Mouse (Mus musculus): Measurements from ENCODE around the gene Pex14. TPM values are rescaled to one million over a fixed set of nuclear protein-coding genes. Genes with fewer than 3 reads are reported as not detected.

The Pex14 gene
- polyA plus RNA-seq, 1 experiment from 2014 or later = 55.6 TPM

DNA sequence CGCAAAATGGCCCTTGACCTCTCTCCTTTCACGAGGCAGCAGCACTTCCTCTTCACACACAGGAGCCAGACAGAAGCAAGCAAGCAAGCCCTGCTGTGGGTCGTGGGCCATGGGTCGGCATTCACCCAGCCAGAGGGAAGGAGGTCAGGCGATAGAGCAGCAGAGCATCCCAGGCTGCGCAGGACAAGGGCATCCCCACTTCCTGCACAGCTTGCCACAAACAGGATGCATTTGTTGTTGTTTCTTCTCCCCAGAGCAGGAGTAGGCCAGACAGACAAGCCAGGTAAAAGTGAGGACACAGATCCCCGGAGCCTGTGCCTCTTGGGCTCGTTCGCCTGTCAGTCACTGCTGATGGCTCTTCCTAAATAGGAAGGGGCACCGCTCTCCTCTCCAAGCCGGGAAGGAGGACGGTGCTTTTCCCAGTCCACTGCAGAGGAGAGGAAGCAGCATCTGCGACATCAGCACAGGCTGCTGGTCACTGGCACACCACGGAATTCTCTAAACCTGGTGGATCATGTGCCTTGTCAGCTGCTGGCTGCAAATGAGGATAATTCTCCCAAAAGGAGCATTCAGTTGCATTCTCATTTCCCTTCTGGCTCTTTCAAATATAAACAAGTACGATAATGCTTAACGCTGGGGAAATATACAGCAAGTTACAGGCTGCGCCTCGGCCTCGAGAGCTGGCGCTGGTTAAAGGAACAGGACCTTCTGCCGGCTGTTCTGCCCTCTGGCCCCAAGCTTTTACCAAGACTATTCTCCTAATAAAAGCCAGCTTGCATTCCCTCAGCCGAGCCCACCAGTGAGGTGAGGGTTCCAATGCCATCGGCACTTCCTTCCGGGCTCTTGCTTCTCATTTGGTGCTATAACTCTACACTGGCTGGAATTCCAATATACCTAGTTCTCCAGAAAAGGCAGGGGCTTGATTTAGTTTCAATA is 113.9 kb downstream of the Pex14 start:
- no peak overlapping the region for H3K27ac ChIP-seq
- no peaks in the 10 kb centered on the region for H3K27me3 ChIP-seq (ENCODE audit: insufficient read depth, low read length)
- peaks cover 11% of the 10 kb centered on the region; the same call in 1 of the 2 replicates for H3K36me3 ChIP-seq (ENCODE audit: insufficient read depth, low read length)
- DNase-seq (ENCODE audit: low spot score) = no peak
- no peak overlapping the region for H3K4me2 ChIP-seq (ENCODE audit: low read length)
- 47% methylated on average over 24 of the region's 24 CpGs for WGBS
- H3K9me3 ChIP-seq (replicated peaks; ENCODE audit: low read length) = no peaks in the 10 kb centered on the region
- TF ChIP-seq CTCF (IDR thresholded peaks at IDR 0.05; ENCODE audit: low read depth) = no peak
- no peak overlapping the region for H3K9ac ChIP-seq (ENCODE audit: low read depth, low read length)
- peaks cover 32% of the 10 kb centered on the region for H3K4me1 ChIP-seq (replicated peaks; ENCODE audit: insufficient read depth, low read length)
- ATAC-seq (replicated peaks; ENCODE audit: low FRiP score, low read depth) = no peak
- no peak overlapping the region for H3K4me3 ChIP-seq (replicated peaks; ENCODE audit: low read depth, low read length)

DNA sequence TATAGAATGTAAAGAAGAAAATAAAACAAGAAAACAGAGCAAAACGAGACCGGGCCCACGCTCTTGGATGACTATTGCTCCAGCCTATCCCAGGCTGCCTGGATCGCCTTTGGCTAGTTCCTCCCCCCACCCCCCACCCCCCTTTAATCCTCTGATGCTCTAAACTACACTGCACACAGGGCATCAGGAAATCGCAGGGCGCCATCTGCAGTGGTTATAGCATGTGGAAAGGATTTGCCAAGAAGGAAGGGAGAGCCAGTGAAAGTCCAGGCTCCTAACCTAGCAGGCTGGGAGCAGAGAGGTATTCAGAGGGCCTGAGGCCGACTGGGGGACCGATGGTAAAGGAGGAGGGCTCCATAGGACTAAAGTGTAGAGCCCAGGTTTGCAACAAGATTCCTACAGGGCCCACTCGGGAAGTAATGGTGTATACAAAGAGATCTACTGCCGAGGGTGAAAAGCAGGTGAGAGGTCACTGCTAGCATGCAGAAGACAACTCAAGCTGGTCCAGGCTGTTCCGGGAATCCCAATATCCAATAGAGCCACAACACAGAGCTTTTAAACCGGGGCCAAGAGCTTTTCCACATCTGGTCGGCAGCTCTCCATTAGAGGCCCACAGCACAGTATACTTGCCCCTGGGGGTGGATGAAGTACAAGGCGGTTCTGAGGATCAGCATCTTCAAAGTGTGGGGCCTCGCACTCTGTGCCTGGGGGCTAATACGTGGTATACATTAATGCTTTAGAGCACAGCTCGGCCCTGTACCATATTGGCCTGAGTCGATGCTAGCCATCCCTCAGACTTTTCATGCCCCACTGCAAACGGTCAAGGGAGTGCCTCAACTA is 114.8 kb downstream of the Pex14 start:
- Histone ChIP-seq H3K27ac (no peak overlapping the region), H3K27me3 (ENCODE audit: insufficient read depth, low read length) (no peaks in the 10 kb centered on the region), H3K4me1 (replicated peaks; ENCODE audit: insufficient read depth, low read length) (peaks cover 27% of the 10 kb centered on the region), H3K4me3 (replicated peaks; ENCODE audit: low read depth, low read length) (no peak overlapping the region), H3K4me2 (ENCODE audit: low read length) (no peak overlapping the region), H3K36me3 (ENCODE audit: insufficient read depth, low read length) (peaks cover 11% of the 10 kb centered on the region; the same call in 1 of the 2 replicates), H3K9ac (ENCODE audit: low read depth, low read length) (no peak overlapping the region), H3K9me3 (replicated peaks; ENCODE audit: low read length) (no peaks in the 10 kb centered on the region)
- 59% methylated on average over 19 of the region's 19 CpGs for WGBS
- ATAC-seq (replicated peaks; ENCODE audit: low FRiP score, low read depth) (no peak), DNase-seq (ENCODE audit: low spot score) (no peak)
- TF ChIP-seq CTCF (IDR thresholded peaks at IDR 0.05; ENCODE audit: low read depth) = peak; percentile 5; the same call in 1 of the 2 replicates

DNA sequence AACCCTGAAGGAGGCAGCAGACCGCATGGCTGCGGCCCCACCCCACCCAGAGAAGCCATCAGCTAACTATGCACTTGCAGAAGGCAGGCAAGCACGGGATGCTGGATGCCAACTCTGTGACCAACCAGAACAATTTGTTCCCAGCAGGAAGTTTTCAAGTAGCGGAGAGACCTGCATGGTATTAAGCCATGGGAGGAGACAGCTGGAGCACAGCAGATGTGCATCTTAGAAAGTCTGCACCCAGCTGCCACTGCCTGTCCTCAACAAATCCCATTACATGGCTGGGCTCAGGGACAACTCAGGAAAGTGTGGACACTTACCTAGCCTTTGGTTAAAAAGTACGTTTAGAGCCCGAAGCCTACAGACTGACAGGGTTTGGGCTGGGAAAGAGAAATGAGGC is 117.4 kb downstream of the Pex14 start:
- TF ChIP-seq CTCF (IDR thresholded peaks at IDR 0.05; ENCODE audit: low read depth) = no peak
- no peak overlapping the region for H3K4me2 ChIP-seq (ENCODE audit: low read length)
- ATAC-seq (replicated peaks; ENCODE audit: low FRiP score, low read depth) (no peak), DNase-seq (ENCODE audit: low spot score) (no peak)
- 78% methylated on average over 6 of the region's 6 CpGs for WGBS
- no peak overlapping the region for H3K9ac ChIP-seq (ENCODE audit: low read depth, low read length)
- H3K27me3 ChIP-seq (ENCODE audit: insufficient read depth, low read length) = no peaks in the 10 kb centered on the region
- H3K4me1 ChIP-seq (replicated peaks; ENCODE audit: insufficient read depth, low read length) = peaks cover 15% of the 10 kb centered on the region
- peaks cover 11% of the 10 kb centered on the region; the same call in 1 of the 2 replicates for H3K36me3 ChIP-seq (ENCODE audit: insufficient read depth, low read length)
- no peak overlapping the region for H3K27ac ChIP-seq
- H3K9me3 ChIP-seq (replicated peaks; ENCODE audit: low read length) = no peaks in the 10 kb centered on the region
- H3K4me3 ChIP-seq (replicated peaks; ENCODE audit: low read depth, low read length) = no peak overlapping the region

DNA sequence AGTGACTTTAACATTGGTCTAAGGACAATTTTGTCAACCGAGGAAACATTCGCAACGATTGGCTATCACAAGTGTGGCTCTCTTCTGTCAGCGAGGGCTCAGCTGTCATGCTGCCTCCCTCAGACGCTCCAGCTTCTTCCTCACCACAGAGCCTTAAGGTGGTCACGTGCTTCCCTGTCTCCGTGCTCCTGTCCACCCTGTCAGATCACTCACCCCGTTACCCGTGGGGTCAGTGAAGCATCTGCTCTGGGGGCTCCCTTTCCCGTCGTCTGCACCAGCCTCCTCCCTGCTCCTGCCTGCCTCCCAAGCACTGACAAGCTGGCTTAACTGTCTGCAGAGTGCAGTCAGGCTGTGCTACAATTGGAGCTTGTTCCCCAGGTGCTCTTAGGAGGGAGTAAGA is 119.8 kb downstream of the Pex14 start:
- H3K27me3 ChIP-seq (ENCODE audit: insufficient read depth, low read length) = no peaks in the 10 kb centered on the region
- H3K4me1 ChIP-seq (replicated peaks; ENCODE audit: insufficient read depth, low read length) = peaks cover 2% of the 10 kb centered on the region; the same call in 1 of the 2 replicates
- ATAC-seq (replicated peaks; ENCODE audit: low FRiP score, low read depth) (no peak), DNase-seq (ENCODE audit: low spot score) (no peak)
- H3K9ac ChIP-seq (ENCODE audit: low read depth, low read length) = no peak overlapping the region
- TF ChIP-seq CTCF (IDR thresholded peaks at IDR 0.05; ENCODE audit: low read depth) = no peak
- peaks cover 11% of the 10 kb centered on the region; the same call in 1 of the 2 replicates for H3K36me3 ChIP-seq (ENCODE audit: insufficient read depth, low read length)
- H3K27ac ChIP-seq = no peak overlapping the region
- H3K4me2 ChIP-seq (ENCODE audit: low read length) = no peak overlapping the region
- H3K9me3 ChIP-seq (replicated peaks; ENCODE audit: low read length) = no peaks in the 10 kb centered on the region
- H3K4me3 ChIP-seq (replicated peaks; ENCODE audit: low read depth, low read length) = no peak overlapping the region
- WGBS = 43% methylated on average over 11 of the region's 11 CpGs

DNA sequence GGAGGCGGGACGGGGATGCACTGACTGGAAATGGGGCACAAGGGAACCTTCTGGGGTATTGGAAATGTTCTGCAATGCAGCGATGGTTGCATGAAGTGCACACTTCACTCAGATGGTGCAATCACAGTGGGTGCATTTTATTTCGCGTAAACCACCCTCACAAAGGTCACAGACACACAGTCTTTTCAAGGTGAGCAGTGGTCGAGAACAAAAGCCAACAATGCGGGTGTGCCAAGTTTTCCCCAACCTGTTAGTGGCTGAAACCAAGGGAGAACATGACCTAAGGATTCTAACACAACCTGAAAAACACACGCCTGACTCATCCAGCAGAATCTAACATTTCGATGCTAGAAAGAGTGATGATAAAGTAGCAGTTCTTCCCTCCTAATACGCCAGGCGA is 120.8 kb downstream of the Pex14 start:
- Histone ChIP-seq H3K36me3 (ENCODE audit: insufficient read depth, low read length) (peaks cover 10% of the 10 kb centered on the region; the same call in 1 of the 2 replicates), H3K4me3 (replicated peaks; ENCODE audit: low read depth, low read length) (no peak overlapping the region), H3K9me3 (replicated peaks; ENCODE audit: low read length) (no peaks in the 10 kb centered on the region), H3K27me3 (ENCODE audit: insufficient read depth, low read length) (no peaks in the 10 kb centered on the region), H3K27ac (no peak overlapping the region), H3K9ac (ENCODE audit: low read depth, low read length) (no peak overlapping the region), H3K4me2 (ENCODE audit: low read length) (no peak overlapping the region), H3K4me1 (replicated peaks; ENCODE audit: insufficient read depth, low read length) (no peaks in the 10 kb centered on the region)
- ATAC-seq (replicated peaks; ENCODE audit: low FRiP score, low read depth) (no peak), DNase-seq (ENCODE audit: low spot score) (no peak)
- 89% methylated on average over 11 of the region's 11 CpGs for WGBS
- no peak for TF ChIP-seq CTCF (IDR thresholded peaks at IDR 0.05; ENCODE audit: low read depth)

DNA sequence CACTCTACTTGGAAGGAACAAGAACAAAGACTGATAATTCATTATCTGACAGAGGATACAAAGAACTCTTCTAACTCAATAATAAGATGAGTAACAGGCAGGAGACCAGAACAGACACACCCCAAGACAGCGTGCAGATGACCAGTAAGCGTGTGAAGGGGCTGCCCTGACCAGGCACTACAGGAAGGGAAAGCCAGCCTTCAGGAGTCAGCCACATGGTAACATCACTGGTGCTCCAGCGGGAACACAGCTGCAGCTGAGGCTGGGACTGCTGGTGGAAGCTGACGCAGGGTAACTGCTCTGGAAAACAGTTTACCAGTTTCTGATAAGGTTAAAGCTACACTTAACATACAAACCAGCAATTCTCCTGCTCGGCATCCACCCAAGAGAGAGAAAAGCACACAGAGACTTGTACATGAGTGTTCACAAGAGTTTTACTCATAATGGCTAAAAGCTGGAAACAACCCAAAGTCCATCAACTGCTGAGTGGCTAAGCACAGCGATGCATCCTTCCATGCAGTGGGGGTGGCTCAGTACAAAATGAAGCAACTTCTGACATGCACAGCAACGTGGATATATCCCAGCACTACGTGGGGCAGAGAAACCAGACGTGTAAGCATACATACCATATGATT is 121.3 kb downstream of the Pex14 start:
- H3K4me1 ChIP-seq (replicated peaks; ENCODE audit: insufficient read depth, low read length) = no peaks in the 10 kb centered on the region
- WGBS = 76% methylated on average over 9 of the region's 9 CpGs
- no peaks in the 10 kb centered on the region for H3K27me3 ChIP-seq (ENCODE audit: insufficient read depth, low read length)
- no peaks in the 10 kb centered on the region for H3K9me3 ChIP-seq (replicated peaks; ENCODE audit: low read length)
- no peak for ATAC-seq (replicated peaks; ENCODE audit: low FRiP score, low read depth)
- peaks cover 4% of the 10 kb centered on the region; the same call in 1 of the 2 replicates for H3K36me3 ChIP-seq (ENCODE audit: insufficient read depth, low read length)
- no peak overlapping the region for H3K4me2 ChIP-seq (ENCODE audit: low read length)
- no peak overlapping the region for H3K27ac ChIP-seq
- no peak overlapping the region for H3K4me3 ChIP-seq (replicated peaks; ENCODE audit: low read depth, low read length)
- DNase-seq (ENCODE audit: low spot score) = no peak
- TF ChIP-seq CTCF (IDR thresholded peaks at IDR 0.05; ENCODE audit: low read depth) = no peak
- no peak overlapping the region for H3K9ac ChIP-seq (ENCODE audit: low read depth, low read length)
